Mouse (Mus musculus) ES-Bruce4 (cell line): ENCODE measurements around the gene Vipas39.

Source experiments
- CTCF ChIP-seq: IDR thresholded peaks from one replicate; pipeline ENCODE4 v1.8.1; 2011; ENCODE audit warnings: low read depth, low read length
- POLR2A ChIP-seq: IDR thresholded peaks from one replicate; pipeline ENCODE4 v1.8.1; 2011; ENCODE audit warnings: low read length; ENCODE audit not compliant: insufficient read depth

DNA sequence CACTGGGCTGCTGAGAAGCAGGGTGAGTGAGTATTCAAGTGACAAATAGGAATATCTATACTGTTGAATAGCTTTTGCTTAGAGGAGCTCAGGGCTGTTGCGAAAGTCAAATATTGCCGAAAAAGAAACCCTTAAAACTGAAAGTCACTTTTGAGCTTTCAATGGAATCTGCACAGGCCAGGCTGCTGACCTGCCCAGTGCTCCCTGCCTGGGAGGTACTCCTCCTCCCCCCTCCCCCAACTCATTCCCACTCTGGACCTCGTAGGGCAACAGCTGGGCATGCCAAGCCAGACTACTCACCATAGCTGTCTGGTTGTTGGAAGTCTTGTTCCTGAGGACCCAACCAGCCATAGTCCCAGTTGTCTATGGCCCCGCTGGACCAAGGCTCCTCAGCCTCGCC, 18.7 kb upstream of the Vipas39 start:
- TF ChIP-seq CTCF (no peak), POLR2A (no peak)
